Mouse (Mus musculus): Measurements from ENCODE around the gene Gxylt2. TPM values are rescaled to one million over a fixed set of nuclear protein-coding genes. Genes with fewer than 3 reads are reported as not detected.
A peak's percentile ranks its signal among the peaks of the same experiment; 100 is the strongest.

Gxylt2 gene
- 1 to 10 TPM; 2.7 TPM for total RNA-seq (2021)
- long read RNA-seq, partial matches to known transcripts: 1 of 2 reads
- long read RNA-seq, other reads (novel, unspliced or antisense): 1 of 2 reads

- peak; percentile 36 to 60 for DNase-seq (ENCODE audit: low spot score in 2 of 2)
These were observed at the start of gene Gxylt2 for GRCm38 (mm10) chr6:100704574-100705365. TSS of gene Gxylt2 (plus strand) at chr6:100704734.

GRCm38 (mm10) chr6:100660395-100660794 lies 44.1 kb upstream of the Gxylt2 start:
- peak; percentile 83 to 87 for DNase-seq (ENCODE audit: low spot score in 2 of 2)

GRCm38 (mm10) chr6:100662224-100662623 lies 42.3 kb upstream of the Gxylt2 start:
- DNase-seq (ENCODE audit: low spot score in 2 of 2): no peak

GRCm38 (mm10) chr6:100667644-100668043 lies 36.9 kb upstream of the Gxylt2 start:
- no peak for DNase-seq (ENCODE audit: low spot score in 2 of 2)

GRCm38 (mm10) chr6:100668858-100669257 lies 35.7 kb upstream of the Gxylt2 start:
- no peak for DNase-seq (ENCODE audit: low spot score in 2 of 2)

GRCm38 (mm10) chr6:100670370-100670841 lies 34.1 kb upstream of the Gxylt2 start:
- DNase-seq (ENCODE audit: low spot score in 2 of 2): peak; percentile 28 to 44

GRCm38 (mm10) chr6:100670880-100671344 lies 33.6 kb upstream of the Gxylt2 start, which contains the start of gene Shq1:
TSS of gene Shq1 (minus strand) at chr6:100671157.
- peak; percentile 86 to 88 for DNase-seq (ENCODE audit: low spot score in 2 of 2)

- no peak for DNase-seq (ENCODE audit: low spot score in 2 of 2)
These were observed 33.1 kb upstream of the Gxylt2 start for GRCm38 (mm10) chr6:100671401-100671800.

- DNase-seq (ENCODE audit: low spot score in 2 of 2): no peak
These were observed 29.6 kb upstream of the Gxylt2 start for GRCm38 (mm10) chr6:100674974-100675373.

- DNase-seq (ENCODE audit: low spot score in 2 of 2): no peak
These were observed 28.1 kb upstream of the Gxylt2 start for GRCm38 (mm10) chr6:100676461-100676860.

- no peak for DNase-seq (ENCODE audit: low spot score in 2 of 2)
These were observed 25.9 kb upstream of the Gxylt2 start for GRCm38 (mm10) chr6:100678636-100679035.

GRCm38 (mm10) chr6:100686341-100686740 lies 18.2 kb upstream of the Gxylt2 start:
- DNase-seq (ENCODE audit: low spot score in 2 of 2): no peak

- DNase-seq (ENCODE audit: low spot score in 2 of 2): no peak
These were observed 4.5 kb upstream of the Gxylt2 start for GRCm38 (mm10) chr6:100699986-100700385.

GRCm38 (mm10) chr6:100700774-100701173 lies 3.8 kb upstream of the Gxylt2 start:
- peak in 1 of 2 experiments; percentile 27 for DNase-seq (ENCODE audit: low spot score in 2 of 2)

GRCm38 (mm10) chr6:100704197-100704573 lies 349 bp upstream of the Gxylt2 start:
- DNase-seq (ENCODE audit: low spot score in 2 of 2): no peak

- no peak for DNase-seq (ENCODE audit: low spot score in 2 of 2)
These were observed 855 bp downstream of the Gxylt2 start for GRCm38 (mm10) chr6:100705366-100705811.

GRCm38 (mm10) chr6:100706861-100707260 lies 2.3 kb downstream of the Gxylt2 start:
- no peak for DNase-seq (ENCODE audit: low spot score in 2 of 2)

- no peak for DNase-seq (ENCODE audit: low spot score in 2 of 2)
These were observed 3.0 kb downstream of the Gxylt2 start for GRCm38 (mm10) chr6:100707557-100707956.

GRCm38 (mm10) chr6:100708248-100708647 lies 3.7 kb downstream of the Gxylt2 start:
- no peak for DNase-seq (ENCODE audit: low spot score in 2 of 2)

GRCm38 (mm10) chr6:100708996-100709395 lies 4.5 kb downstream of the Gxylt2 start:
- DNase-seq (ENCODE audit: low spot score in 2 of 2): no peak

GRCm38 (mm10) chr6:100709483-100709882 lies 4.9 kb downstream of the Gxylt2 start:
- no peak for DNase-seq (ENCODE audit: low spot score in 2 of 2)

- DNase-seq (ENCODE audit: low spot score in 2 of 2): no peak
These were observed 5.6 kb downstream of the Gxylt2 start for GRCm38 (mm10) chr6:100710170-100710569.

Measured in layer of hippocampus, postnatal 10 days (tissue).